In the genomic region with DNA sequence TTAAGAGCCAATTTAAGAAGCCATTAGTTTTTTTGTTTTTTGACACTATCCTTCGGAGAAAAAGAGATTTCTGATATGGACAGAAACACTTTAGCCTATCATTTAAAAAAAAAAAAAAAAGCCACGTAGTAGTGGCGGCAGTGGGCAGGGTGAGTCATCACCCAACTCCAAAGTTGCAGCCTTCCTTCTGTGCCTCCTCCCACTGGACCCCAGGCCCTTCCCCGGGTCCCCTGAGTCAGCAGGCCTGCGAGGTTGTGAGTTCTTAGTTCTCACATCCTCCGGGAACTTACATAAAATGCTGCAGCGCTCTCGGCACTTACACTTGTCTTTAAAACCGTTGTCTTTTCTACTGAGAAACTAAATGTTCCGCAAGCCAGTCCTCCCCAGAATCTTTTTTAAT, we compare ENCODE assay signal across 8 mouse cellular contexts. TPM values are rescaled to one million over a fixed set of nuclear protein-coding genes. Genes with fewer than 3 reads are reported as not detected.
DNase-seq lines count a peak whose midpoint lies in the region; ATAC-seq and TF ChIP-seq lines count a peak whose summit lies in the region.

No protein-coding gene starts in this region.

- peak overlapping the region; percentile 56 for H3K9ac ChIP-seq in stomach, embryonic 16.5 days (ENCODE audit: low read length)

- H3K36me3 ChIP-seq in stomach, embryonic 16.5 days (ENCODE audit: control insufficient read depth, insufficient read depth, low read length) = no peaks in the 10 kb centered on the region

- peak overlapping the region; percentile 88 for H3K4me2 ChIP-seq in stomach, embryonic 16.5 days (ENCODE audit: low read depth, low read length)

- peak; percentile 62 for DNase-seq in gastrocnemius, adult 2 months
- DNase-seq in gastrocnemius, postnatal 4 days (ENCODE audit: low spot score in 2 of 2) = no peak
- peak; percentile 83 for DNase-seq in NIH3T3 (ENCODE audit: low read depth)
- DNase-seq in heart, postnatal 10 days = peak; percentile 56 to 60
- DNase-seq in left cerebral cortex, postnatal 14 days (ENCODE audit: low spot score in 2 of 2) = peak; percentile 47 to 52

- H3K27me3 ChIP-seq in stomach, embryonic 16.5 days (ENCODE audit: control insufficient read depth, insufficient read depth, low read length) = no peaks in the 10 kb centered on the region

- peak; percentile 78 for TF ChIP-seq POLR2A in embryonic fibroblast, embryonic 13.5 days (IDR thresholded peaks at IDR 0.05; ENCODE audit: low read depth, low read length)

- no peaks in the 10 kb centered on the region for H3K9me3 ChIP-seq in stomach, embryonic 16.5 days (replicated peaks; ENCODE audit: control insufficient read depth, low read length)

- peaks cover 15% of the 10 kb centered on the region for H3K4me1 ChIP-seq in embryonic fibroblast, embryonic 13.5 days (ENCODE audit: control insufficient read depth, insufficient read depth, low read length)
- H3K4me1 ChIP-seq in stomach, embryonic 16.5 days (ENCODE audit: control insufficient read depth, insufficient read depth, low read length) = peaks cover 19% of the 10 kb centered on the region

- no peak for TF ChIP-seq CTCF in gastrocnemius, adult 2 months (IDR thresholded peaks at IDR 0.05)
- TF ChIP-seq CTCF in embryonic fibroblast, embryonic 13.5 days (IDR thresholded peaks at IDR 0.05; ENCODE audit: borderline replicate concordance, insufficient read depth, low read length) = no peak

- intact Hi-C loops in gastrocnemius, adult 2 months (cut with DNase I) = no loop called here
- intact Hi-C loops in heart, postnatal 10 days (cut with DNase I) = loop anchor here (2.0 kb wide), 1 partner anchor 27 kb away; no protein-coding TSS in a partner anchor
- intact Hi-C loops in left cerebral cortex, postnatal 14 days (cut with DNase I) = loop anchor here (5.0 kb wide), 1 partner anchor 96 kb away; no protein-coding TSS in a partner anchor

- ATAC-seq in megakaryocyte, adult 5-6 weeks (ENCODE audit: poor library complexity, severe bottlenecking) = peak; percentile 51
- no peak for ATAC-seq in stomach, embryonic 16.5 days (ENCODE audit: insufficient read depth, low FRiP score)

- WGBS in stomach, embryonic 16.5 days = 11% methylated on average over 10 of the region's 10 CpGs

- H3K4me3 ChIP-seq in gastrocnemius, adult 2 months = peak overlapping the region; percentile 96
- H3K4me3 ChIP-seq in embryonic fibroblast, embryonic 13.5 days (ENCODE audit: insufficient read depth, low read length) = peak overlapping the region; percentile 60
- H3K4me3 ChIP-seq in stomach, embryonic 16.5 days (replicated peaks; ENCODE audit: low read length) = peak overlapping the region; percentile 30

- H3K27ac ChIP-seq in gastrocnemius, adult 2 months = peak overlapping the region; percentile 99
- H3K27ac ChIP-seq in embryonic fibroblast, embryonic 13.5 days (ENCODE audit: insufficient read depth, low read length) = peak overlapping the region; percentile 90
- H3K27ac ChIP-seq in stomach, embryonic 16.5 days (ENCODE audit: low read length) = peak overlapping the region; percentile 67

RNA-seq across cellular contexts. Expression of a gene that starts 2.0 kb away (rescaled TPM):
- 10 to 100 TPM; 26.4 to 29.6 TPM for total RNA-seq in gastrocnemius, adult 2 months (2021)
- total RNA-seq in gastrocnemius, postnatal 4 days (2021) = 10 to 100 TPM; 49.1 to 51.6 TPM
- polyA plus RNA-seq in embryonic fibroblast, embryonic 13.5 days (2011; ENCODE audit: insufficient read length, low read depth, missing spikeins) = 107 and 120 TPM in 2 replicates
- total RNA-seq in heart, postnatal 10 days (2021) = 10 to 100 TPM; 47.8 to 49.8 TPM
- total RNA-seq in left cerebral cortex, postnatal 14 days (2021) = 10 to 100 TPM; 74.9 to 87.9 TPM
- 36.0 and 39.6 TPM in 2 replicates for total RNA-seq in megakaryocyte, adult 5-6 weeks (2015)
- 26.6 and 29.3 TPM in 2 replicates for total RNA-seq in megakaryocyte, adult 5-6 weeks (2017)
- 49.1 and 51.9 TPM in 2 replicates for polyA plus RNA-seq in stomach, embryonic 16.5 days (2015; fragmentation: Nextera tagmentation; extraction: Ambion mirVana)

RNA-seq across cellular contexts. Expression of a gene that starts 33.5 kb away (rescaled TPM):
- 10 to 100 TPM; 23.3 to 28.5 TPM for total RNA-seq in gastrocnemius, adult 2 months (2021)
- 10 to 100 TPM; 27.4 to 31.6 TPM for total RNA-seq in gastrocnemius, postnatal 4 days (2021)
- 29.6 and 30.6 TPM in 2 replicates for polyA plus RNA-seq in embryonic fibroblast, embryonic 13.5 days (2011; ENCODE audit: insufficient read length, low read depth, missing spikeins)
- 10 to 100 TPM; 21.8 to 23.2 TPM for total RNA-seq in heart, postnatal 10 days (2021)
- 10 to 100 TPM; 27.9 to 29.4 TPM for total RNA-seq in left cerebral cortex, postnatal 14 days (2021)
- 12.5 and 16.3 TPM in 2 replicates for total RNA-seq in megakaryocyte, adult 5-6 weeks (2015)
- total RNA-seq in megakaryocyte, adult 5-6 weeks (2017) = 32.5 and 35.6 TPM in 2 replicates
- 33.3 and 34.9 TPM in 2 replicates for polyA plus RNA-seq in stomach, embryonic 16.5 days (2015; fragmentation: Nextera tagmentation; extraction: Ambion mirVana)

Comparison
In these comparisons a context has a peak if more than half of its experiments do, and no peak if none do; other contexts are left out.
1. DNase-seq: peak in gastrocnemius, adult 2 months (single experiment), NIH3T3 (single experiment), heart, postnatal 10 days (2 of 2) and left cerebral cortex, postnatal 14 days (2 of 2); none in gastrocnemius, postnatal 4 days (0 of 2).
2. H3K4me3 ChIP-seq: peak in every context shown above with its lines; median percentile 96 in gastrocnemius, adult 2 months; 60 in embryonic fibroblast, embryonic 13.5 days; 30 in stomach, embryonic 16.5 days.
3. Peak in every context shown above with its lines, with median percentiles within 50 percentile points of each other: H3K27ac ChIP-seq.